Mouse (Mus musculus) erythroblast, embryonic 14.5 days (primary cell): ENCODE results near the gene E330021D16Rik. TPM values are rescaled to one million over a fixed set of nuclear protein-coding genes. Genes with fewer than 3 reads are reported as not detected.

Experiments
- H3K27me3 ChIP-seq: 2 replicates; pipeline ENCODE4 v1.6.1; 2012; ENCODE audit warnings: inconsistent platforms; ENCODE audit not compliant: control insufficient read depth
- H3K36me3 ChIP-seq: 2 replicates; pipeline ENCODE4 v1.6.1; 2012; ENCODE audit warnings: mild to moderate bottlenecking, inconsistent platforms; ENCODE audit not compliant: control insufficient read depth
- H3K4me1 ChIP-seq: 2 replicates; pipeline ENCODE4 v1.6.1; 2012; ENCODE audit warnings: inconsistent platforms; ENCODE audit not compliant: control insufficient read depth
- H3K4me3 ChIP-seq: replicated peaks from 2 replicates; pipeline ENCODE3; 2012; ENCODE audit warnings: moderate library complexity, mild to moderate bottlenecking, inconsistent platforms
- H3K9me3 ChIP-seq: 2 replicates; pipeline ENCODE4 v1.6.1; 2012; ENCODE audit warnings: low read length, inconsistent platforms, mixed read lengths; ENCODE audit not compliant: control insufficient read depth
- GATA1 ChIP-seq: IDR thresholded peaks from 2 replicates; pipeline ENCODE4 v1.6.1; 2012; ENCODE audit warnings: low read length, inconsistent platforms, mixed read lengths
- TAL1 ChIP-seq: IDR thresholded peaks from 3 replicates; pipeline ENCODE4 v1.6.1; 2012; ENCODE audit warnings: low read length, inconsistent platforms, mixed read lengths
- polyA plus RNA-seq: library from polyadenylated mRNA; stranded (reverse); fragments of >175 nt; gene quantifications from 2 replicates; pipeline ENCODE4 v1.2.3, GENCODE M21; 2012

Gene E330021D16Rik
- polyA plus RNA-seq, 1 experiment, result not detected

GRCm38 (mm10) chr6:136353399-136354184 is 61.8 kb downstream of the E330021D16Rik start:
- Histone ChIP-seq H3K9me3 (no peaks in the 10 kb centered on the region), H3K4me1 (no peaks in the 10 kb centered on the region), H3K27me3 (no peaks in the 10 kb centered on the region), H3K36me3 (no peaks in the 10 kb centered on the region), H3K4me3 (no peak overlapping the region)
- TF ChIP-seq GATA1, result no peak
- no peak for TF ChIP-seq TAL1

Other genes with a start within 250 kb of the E330021D16Rik start
- gene Grin2b, start 242.1 kb downstream of the E330021D16Rik start, polyA plus RNA-seq, result not detected in 2 replicates
- gene Gm8994, start 88.0 kb downstream of the E330021D16Rik start, polyA plus RNA-seq, result not detected in 2 replicates
- gene Atf7ip, start 90.6 kb upstream of the E330021D16Rik start, polyA plus RNA-seq, result 3.8 and 4.7 TPM in 2 replicates
- 0.03 and 0.07 TPM in 2 replicates for gene Plbd1, start 246.4 kb upstream of the E330021D16Rik start, polyA plus RNA-seq